Mouse (Mus musculus) heart, adult 2 months (tissue): ENCODE measurements at regions not wholly inside any gene's neighbourhood (a gene's known extent, or its start where the extent isn't known, plus 50 kb on each side); places are given as distances from the start of the nearest gene placed in this dataset.

Experiments used
- CTCF ChIP-seq: fragments of 200-600 bp; IDR thresholded peaks from 2 replicates; pipeline ENCODE4 v1.8.1; 2022; ENCODE audit warnings: antibody characterized with exemption, mild to moderate bottlenecking, moderate library complexity
- EP300 ChIP-seq: fragments of 200-500 bp; IDR thresholded peaks from 2 replicates; pipeline ENCODE4 v1.6.1; 2011; ENCODE audit warnings: low read depth, low read length, control low read depth; ENCODE audit not compliant: insufficient read depth
- POLR2A ChIP-seq: fragments of 200-500 bp; IDR thresholded peaks from 2 replicates; pipeline ENCODE4 v1.6.1; 2011; ENCODE audit warnings: mild to moderate bottlenecking, low read depth, low read length, control low read depth; ENCODE audit not compliant: insufficient read depth

DNA sequence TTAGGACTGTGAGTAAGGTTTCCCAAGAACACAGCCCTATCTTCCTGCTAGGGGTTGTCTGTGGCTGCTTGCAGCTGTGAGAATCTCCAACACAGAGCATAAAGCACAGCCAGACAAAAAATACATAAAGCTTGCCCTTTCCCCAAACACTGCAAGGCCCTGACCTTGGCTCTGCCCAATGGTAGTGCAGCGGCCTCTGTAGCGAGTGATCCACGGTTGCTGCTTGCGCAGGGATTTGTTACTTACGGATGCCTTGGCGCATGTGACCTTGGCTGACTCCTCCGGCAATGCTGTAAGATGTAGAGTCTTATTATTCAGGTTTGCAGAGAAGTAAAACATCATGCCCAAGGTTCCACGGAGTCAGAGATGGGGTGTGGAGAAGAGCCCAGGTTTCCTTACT, 61.4 kb upstream of the Zfp703 start:
- TF ChIP-seq CTCF (no peak), POLR2A (no peak), EP300 (no peak)
